Mouse (Mus musculus): Measurements from ENCODE around the gene Pogz. TPM values are rescaled to one million over a fixed set of nuclear protein-coding genes. Genes with fewer than 3 reads are reported as not detected.

Gene Pogz
- polyA plus RNA-seq, 1 experiment = 85.2 TPM

- TF ChIP-seq GATA1 (IDR thresholded peaks at IDR 0.05; ENCODE audit: low read length) = no peak
Observed at GRCm38 (mm10) chr3:94869011-94869410, 31.6 kb downstream of the Pogz start.

- TF ChIP-seq GATA1 (IDR thresholded peaks at IDR 0.05; ENCODE audit: low read length) = no peak
Observed at GRCm38 (mm10) chr3:94878618-94879017, 41.3 kb downstream of the Pogz start.

GRCm38 (mm10) chr3:94881840-94882239 lies 44.5 kb downstream of the Pogz start:
- no peak for TF ChIP-seq GATA1 (IDR thresholded peaks at IDR 0.05; ENCODE audit: low read length)

GRCm38 (mm10) chr3:94882579-94882978 lies 45.2 kb downstream of the Pogz start:
- no peak for TF ChIP-seq GATA1 (IDR thresholded peaks at IDR 0.05; ENCODE audit: low read length)

- no peak for TF ChIP-seq GATA1 (IDR thresholded peaks at IDR 0.05; ENCODE audit: low read length)
Observed at GRCm38 (mm10) chr3:94886316-94887224, 49.2 kb downstream of the Pogz start, which contains the start of gene Psmb4. Psmb4 (minus strand) TSS chr3:94886961.

GRCm38 (mm10) chr3:94888595-94888994 lies 51.2 kb downstream of the Pogz start:
- TF ChIP-seq GATA1 (IDR thresholded peaks at IDR 0.05; ENCODE audit: low read length) = no peak

GRCm38 (mm10) chr3:94894076-94894475 lies 56.7 kb downstream of the Pogz start:
- no peak for TF ChIP-seq GATA1 (IDR thresholded peaks at IDR 0.05; ENCODE audit: low read length)

- no peak for TF ChIP-seq GATA1 (IDR thresholded peaks at IDR 0.05; ENCODE audit: low read length)
Observed at GRCm38 (mm10) chr3:94902747-94903146, 65.4 kb downstream of the Pogz start.

- peak; percentile 65 for TF ChIP-seq GATA1 (IDR thresholded peaks at IDR 0.05; ENCODE audit: low read length)
Observed at GRCm38 (mm10) chr3:94906482-94906881, 69.1 kb downstream of the Pogz start.

GRCm38 (mm10) chr3:94911050-94911693 lies 73.8 kb downstream of the Pogz start:
- TF ChIP-seq GATA1 (IDR thresholded peaks at IDR 0.05; ENCODE audit: low read length) = no peak

GRCm38 (mm10) chr3:94913801-94914200 lies 76.4 kb downstream of the Pogz start:
- no peak for TF ChIP-seq GATA1 (IDR thresholded peaks at IDR 0.05; ENCODE audit: low read length)

- no peak for TF ChIP-seq GATA1 (IDR thresholded peaks at IDR 0.05; ENCODE audit: low read length)
Observed at GRCm38 (mm10) chr3:94915903-94916741, 78.8 kb downstream of the Pogz start.

GRCm38 (mm10) chr3:94917816-94918361 lies 80.5 kb downstream of the Pogz start:
- no peak for TF ChIP-seq GATA1 (IDR thresholded peaks at IDR 0.05; ENCODE audit: low read length)

GRCm38 (mm10) chr3:94918845-94919244 lies 81.5 kb downstream of the Pogz start:
- no peak for TF ChIP-seq GATA1 (IDR thresholded peaks at IDR 0.05; ENCODE audit: low read length)

- no peak for TF ChIP-seq GATA1 (IDR thresholded peaks at IDR 0.05; ENCODE audit: low read length)
Observed at GRCm38 (mm10) chr3:94921104-94921503, 83.7 kb downstream of the Pogz start.

All from G1E-ER4 (cell line).